Mouse (Mus musculus) kidney, adult 2 months (tissue): ENCODE results near the gene Lmntd1. TPM values are rescaled to one million over a fixed set of nuclear protein-coding genes. Genes with fewer than 3 reads are reported as not detected.

Experiments used
- DNase-seq: peaks from one replicate; pipeline ENCODE4 v3.0.0; 2021
- H3K27ac ChIP-seq: fragments of 200-500 bp; 2 replicates; pipeline ENCODE4 v1.5.1; 2012; ENCODE audit warnings: low read depth, low read length, control low read depth, inconsistent platforms; ENCODE audit not compliant: insufficient read depth
- H3K27me3 ChIP-seq: fragments of 200-500 bp; replicated peaks from 2 replicates; pipeline ENCODE4 v1.6.1; 2012; ENCODE audit warnings: mild to moderate bottlenecking, moderate library complexity, low read length, inconsistent platforms; ENCODE audit not compliant: control insufficient read depth, insufficient read depth
- H3K36me3 ChIP-seq: fragments of 200-500 bp; 2 replicates; pipeline ENCODE4 v1.6.1; 2012; ENCODE audit warnings: mild to moderate bottlenecking, moderate library complexity, low read length, inconsistent platforms; ENCODE audit not compliant: control insufficient read depth, insufficient read depth
- H3K4me1 ChIP-seq: fragments of 200-500 bp; 2 replicates; pipeline ENCODE4 v1.6.1; 2011; ENCODE audit warnings: low read length; ENCODE audit not compliant: control insufficient read depth, insufficient read depth
- H3K4me3 ChIP-seq: fragments of 200-500 bp; 2 replicates; pipeline ENCODE4 v1.5.1; 2011; ENCODE audit warnings: mild to moderate bottlenecking, low read depth, low read length, control low read depth; ENCODE audit not compliant: insufficient read depth
- CTCF ChIP-seq: fragments of 200-500 bp; conservative IDR thresholded peaks from 2 replicates; pipeline ENCODE4 v1.5.1; 2011; ENCODE audit warnings: low read depth, mild to moderate bottlenecking, control low read depth, low read length, moderate library complexity, mixed read lengths; ENCODE audit not compliant: insufficient read depth, insufficient read length
- POLR2A ChIP-seq: fragments of 200-500 bp; IDR thresholded peaks from one replicate; pipeline ENCODE4 v1.6.1; 2011; ENCODE audit warnings: low read depth, low read length, control low read depth
- WGBS: fragments of 180-500 bp; shearing (Covaris S2); methylation state at CpG from one replicate; pipeline ENCODE4 v1.1.7; 2018; 5-methylcytosine and 5-hydroxymethylcytosine counted together
- polyA plus RNA-seq: library from polyadenylated mRNA; depleted of rRNA; stranded (reverse); fragments of >200 nt; gene quantifications from 2 replicates; pipeline ENCODE4 v1.2.3, GENCODE M21; 2012

Gene Lmntd1
- polyA plus RNA-seq, 1 experiment = 0.34 TPM

DNA sequence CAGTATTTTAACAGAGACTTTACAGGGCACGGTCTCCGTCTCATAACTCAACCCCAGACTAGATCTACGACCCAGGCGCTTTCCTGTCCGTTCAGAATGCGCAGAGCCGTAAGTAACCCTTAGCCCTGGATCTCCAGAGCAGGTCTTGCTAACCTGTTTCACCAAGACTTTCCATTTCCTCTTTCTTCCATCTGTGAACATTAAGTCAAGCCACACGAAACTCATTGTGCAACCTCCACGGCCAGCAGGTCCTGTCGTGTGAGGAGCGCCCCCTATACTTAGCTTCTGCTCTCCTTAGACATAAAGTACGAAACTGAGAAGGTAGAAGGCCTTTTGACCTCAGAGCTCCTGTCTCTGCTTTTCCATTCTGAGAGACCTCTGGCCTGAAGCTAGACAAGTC is 105.3 kb downstream of the Lmntd1 start:
- Histone ChIP-seq H3K4me3 (no peak overlapping the region), H3K27ac (no peak overlapping the region), H3K4me1 (no peaks in the 10 kb centered on the region), H3K27me3 (no peaks in the 10 kb centered on the region), H3K36me3 (no peaks in the 10 kb centered on the region)
- TF ChIP-seq CTCF (no peak), POLR2A (no peak)
- DNase-seq = no peak
- WGBS = 75% methylated on average over 12 of the region's 12 CpGs

DNA sequence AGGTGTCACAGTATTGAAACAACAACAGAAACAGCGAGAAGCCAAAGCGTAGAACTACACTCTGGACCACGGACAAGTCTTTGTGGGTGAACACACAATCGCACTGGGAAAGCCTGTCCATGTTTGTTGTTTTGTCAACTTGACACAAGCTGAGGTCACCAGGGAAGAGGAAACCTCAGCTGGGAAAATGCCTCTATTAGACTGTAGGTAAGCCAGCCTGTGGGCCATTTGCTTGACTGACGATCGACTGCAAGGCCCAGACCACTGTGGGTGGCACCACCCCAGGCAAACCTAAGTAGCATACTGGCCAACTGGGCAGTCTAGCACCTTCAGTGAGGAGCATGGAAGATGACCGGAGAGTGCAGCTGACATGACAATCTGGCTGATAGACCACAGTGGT is 112.4 kb downstream of the Lmntd1 start:
- Histone ChIP-seq H3K27me3 (no peaks in the 10 kb centered on the region), H3K4me3 (no peak overlapping the region), H3K4me1 (peaks cover 5% of the 10 kb centered on the region; the same call in 1 of the 2 replicates), H3K27ac (no peak overlapping the region), H3K36me3 (no peaks in the 10 kb centered on the region)
- TF ChIP-seq CTCF (no peak), POLR2A (no peak)
- no peak for DNase-seq
- whole genome bisulfite sequencing = 88% methylated on average over 7 of the region's 7 CpGs

DNA sequence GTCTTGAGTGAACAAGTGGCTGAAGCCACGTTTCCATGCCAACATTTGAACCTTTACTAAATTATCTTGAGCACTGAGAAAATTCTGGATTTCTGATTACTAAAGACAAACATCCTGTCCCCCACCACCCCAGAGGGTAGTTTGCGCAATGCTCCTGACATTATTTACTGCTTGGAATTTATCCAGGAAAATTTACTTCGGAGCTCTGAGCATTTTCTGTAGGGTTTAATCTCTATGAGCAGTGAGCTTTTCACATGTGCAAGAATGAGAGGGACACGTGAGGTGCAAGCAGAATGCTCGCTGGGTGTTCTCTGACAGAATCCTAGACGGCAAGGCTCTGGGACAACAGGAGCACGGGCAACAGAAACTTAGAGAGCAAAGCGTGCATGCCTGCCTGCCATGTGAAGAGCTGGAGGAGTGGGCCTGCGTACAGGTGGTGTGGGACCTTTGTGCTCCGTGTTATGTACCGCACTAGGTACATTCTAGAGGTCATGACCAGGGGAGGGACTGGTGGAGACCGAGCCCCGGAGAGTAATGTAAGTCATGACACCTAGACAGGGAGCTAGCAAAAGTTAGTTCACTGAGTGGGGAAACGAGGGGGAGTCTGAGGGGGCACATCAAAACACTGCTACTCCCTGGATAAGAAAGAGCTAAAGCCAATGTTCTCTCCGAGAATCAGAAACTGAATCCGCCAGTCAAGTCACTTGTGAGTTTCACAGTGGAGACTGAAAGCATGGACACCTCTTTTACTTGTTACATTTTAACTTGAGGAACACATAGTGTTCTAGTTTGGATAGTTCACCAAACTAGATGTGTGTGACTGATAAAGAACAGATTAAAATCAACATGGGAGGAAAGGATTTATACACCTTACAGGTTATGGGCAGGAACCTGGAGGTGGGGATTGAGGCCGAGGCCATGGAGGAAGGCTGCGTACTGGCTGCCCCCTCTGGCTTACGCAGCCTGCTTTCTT is 114.3 kb downstream of the Lmntd1 start:
- Histone ChIP-seq H3K27me3 (no peaks in the 10 kb centered on the region), H3K36me3 (no peaks in the 10 kb centered on the region), H3K4me1 (peaks cover 5% of the 10 kb centered on the region; the same call in 1 of the 2 replicates), H3K4me3 (no peak overlapping the region), H3K27ac (peak overlapping the region; percentile 70)
- peak; percentile 54 for DNase-seq
- no peak for TF ChIP-seq POLR2A
- no peak for TF ChIP-seq CTCF
- WGBS = 55% methylated on average over 19 of the region's 19 CpGs

DNA sequence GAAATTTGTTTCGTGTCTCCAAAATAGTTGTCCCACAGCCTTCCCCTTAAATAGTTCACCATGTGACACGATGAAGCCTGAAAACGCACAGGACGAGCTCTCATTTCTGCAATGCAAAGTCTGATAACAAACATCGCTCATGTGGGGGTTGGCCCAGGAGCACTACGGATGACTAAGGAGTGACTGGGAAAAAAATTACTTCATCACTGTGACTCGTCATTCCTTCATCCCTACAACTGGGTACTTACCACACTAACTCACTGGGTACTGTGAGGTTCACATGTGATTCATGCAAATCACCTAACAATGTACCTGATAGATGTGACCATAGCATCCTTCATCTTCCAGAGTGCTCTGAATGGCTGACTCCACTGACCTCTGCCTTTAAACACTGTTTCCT is 118.4 kb downstream of the Lmntd1 start:
- Histone ChIP-seq H3K27me3 (no peaks in the 10 kb centered on the region), H3K36me3 (no peaks in the 10 kb centered on the region), H3K4me3 (no peak overlapping the region), H3K27ac (no peak overlapping the region), H3K4me1 (peaks cover 5% of the 10 kb centered on the region; the same call in 1 of the 2 replicates)
- TF ChIP-seq POLR2A (no peak), CTCF (no peak)
- WGBS = 94% methylated on average over 7 of the region's 7 CpGs
- no peak for DNase-seq

DNA sequence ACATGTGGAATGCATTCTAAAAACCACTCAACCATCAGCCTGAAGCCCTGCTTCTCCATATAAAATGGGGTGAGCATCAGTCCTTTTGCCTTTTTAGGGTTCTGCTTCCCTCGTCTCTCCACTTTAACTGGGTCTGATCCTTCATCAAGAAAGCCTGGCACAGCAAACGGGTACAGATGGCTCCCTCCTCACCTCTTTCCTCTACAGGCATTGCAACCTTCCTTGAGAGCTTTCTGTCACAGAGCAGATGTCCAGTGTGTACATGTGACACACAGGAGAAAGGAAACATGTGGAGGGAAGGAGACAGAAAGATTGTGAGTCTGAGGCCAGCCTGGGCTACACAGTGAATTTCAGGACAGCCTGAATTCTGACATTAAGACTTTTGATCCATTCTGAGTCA is 125.9 kb downstream of the Lmntd1 start:
- Histone ChIP-seq H3K4me1 (no peaks in the 10 kb centered on the region), H3K36me3 (no peaks in the 10 kb centered on the region), H3K4me3 (no peak overlapping the region), H3K27me3 (no peaks in the 10 kb centered on the region), H3K27ac (no peak overlapping the region)
- WGBS = 74% methylated on average over 2 of the region's 2 CpGs
- no peak for DNase-seq
- TF ChIP-seq CTCF (no peak), POLR2A (no peak)

DNA sequence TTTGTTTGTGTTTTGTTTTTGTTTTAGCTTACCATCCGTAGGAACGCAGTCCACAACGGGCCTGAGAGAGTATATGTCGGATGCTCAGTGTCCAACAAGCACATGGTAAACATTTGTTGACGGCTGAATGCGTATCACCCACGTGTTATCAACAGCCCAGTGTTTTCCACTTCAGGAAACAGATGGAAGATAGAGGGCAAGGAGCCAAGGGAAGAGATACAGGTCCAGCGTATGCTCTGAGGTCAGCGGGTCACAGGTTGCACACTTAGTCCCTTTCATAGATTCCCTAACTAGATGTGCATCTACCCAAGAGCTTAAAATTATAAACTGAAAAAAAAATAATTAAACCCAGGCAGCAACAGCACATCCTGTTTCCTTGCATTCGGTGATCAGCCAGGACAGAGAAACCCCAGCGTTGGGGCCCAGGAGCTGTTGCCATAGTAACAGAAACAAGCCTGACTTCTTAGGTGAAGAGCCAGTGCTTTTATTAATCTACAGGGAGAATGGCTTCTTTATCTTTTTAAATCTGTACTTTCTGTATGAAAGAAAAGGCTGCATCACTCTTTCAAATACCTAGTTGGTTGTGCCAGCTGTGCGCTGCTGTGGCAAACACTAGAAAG is 128.0 kb downstream of the Lmntd1 start:
- no peak for TF ChIP-seq CTCF
- TF ChIP-seq POLR2A = no peak
- Histone ChIP-seq H3K27me3 (no peaks in the 10 kb centered on the region), H3K4me1 (0 out of 2 replicates have a peak, but pooled peaks cover 4% of the 10 kb centered on the region), H3K36me3 (no peaks in the 10 kb centered on the region), H3K27ac (no peak overlapping the region), H3K4me3 (no peak overlapping the region)
- 59% methylated on average over 12 of the region's 12 CpGs for WGBS
- DNase-seq = no peak

DNA sequence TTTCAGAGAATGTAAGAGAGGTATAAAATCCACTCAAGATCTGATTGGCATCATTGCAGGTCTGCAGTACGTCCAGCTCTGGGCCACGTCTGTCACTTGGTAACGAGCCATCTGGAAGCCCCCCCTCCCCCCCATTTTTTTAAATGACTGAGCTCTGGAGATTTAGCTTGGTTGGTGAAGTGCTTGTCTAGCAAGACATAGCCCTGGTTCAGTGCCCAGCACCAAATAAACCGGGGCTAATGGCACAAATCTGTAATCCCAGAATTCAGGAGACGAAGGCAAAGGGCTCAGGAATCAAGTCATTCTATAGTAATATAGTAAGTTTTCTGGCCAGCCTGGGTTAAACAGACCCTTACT is 130.8 kb downstream of the Lmntd1 start:
- Histone ChIP-seq H3K4me3 (no peak overlapping the region), H3K36me3 (no peaks in the 10 kb centered on the region), H3K27ac (no peak overlapping the region), H3K27me3 (no peaks in the 10 kb centered on the region), H3K4me1 (peaks cover 4% of the 10 kb centered on the region; the same call in 1 of the 2 replicates)
- 68% methylated on average over 5 of the region's 5 CpGs for WGBS
- TF ChIP-seq CTCF (no peak), POLR2A (no peak)
- no peak for DNase-seq
